Mouse (Mus musculus) liver, embryonic 15.5 days (tissue): ENCODE measurements around the gene Tstd2. TPM values are rescaled to one million over a fixed set of nuclear protein-coding genes. Genes with fewer than 3 reads are reported as not detected.

Experiments used
- ATAC-seq: fragments of 200-750 bp; cut with Nextera tagmentation; 2 replicates; pipeline ENCODE4 v1.8.0; 2017; ENCODE audit warnings: moderate number of reproducible peaks, mild to moderate bottlenecking, moderate library complexity; ENCODE audit not compliant: insufficient read depth
- H3K27ac ChIP-seq: fragments of 300-500 bp; sonication (generic); replicated peaks from 2 replicates; pipeline ENCODE4 v1.5.1; 2015; ENCODE audit warnings: mild to moderate bottlenecking, inconsistent platforms
- H3K27me3 ChIP-seq: fragments of 300-500 bp; sonication (generic); 2 replicates; pipeline ENCODE4 v1.6.1; 2015; ENCODE audit warnings: mild to moderate bottlenecking, inconsistent platforms
- H3K36me3 ChIP-seq: fragments of 300-500 bp; sonication (generic); replicated peaks from 2 replicates; pipeline ENCODE4 v1.6.1; 2015; ENCODE audit warnings: moderate library complexity, mild to moderate bottlenecking, inconsistent platforms
- H3K4me1 ChIP-seq: fragments of 300-500 bp; sonication (generic); replicated peaks from 2 replicates; pipeline ENCODE4 v1.6.1; 2015; ENCODE audit warnings: inconsistent platforms
- H3K4me2 ChIP-seq: fragments of 300-500 bp; sonication (generic); 2 replicates; pipeline ENCODE4 v1.6.1; 2015; ENCODE audit warnings: moderate library complexity, mild to moderate bottlenecking, inconsistent platforms
- H3K4me3 ChIP-seq: fragments of 300-500 bp; sonication (generic); replicated peaks from 2 replicates; pipeline ENCODE4 v1.5.1; 2015; ENCODE audit warnings: mild to moderate bottlenecking, inconsistent platforms
- H3K9ac ChIP-seq: fragments of 300-500 bp; sonication (generic); 2 replicates; pipeline ENCODE4 v1.6.1; 2015; ENCODE audit warnings: moderate library complexity, mild to moderate bottlenecking, inconsistent platforms
- H3K9me3 ChIP-seq: fragments of 300-500 bp; sonication (generic); replicated peaks from 2 replicates; pipeline ENCODE4 v1.6.1; 2016; ENCODE audit warnings: inconsistent platforms
- WGBS: fragments of 180-500 bp; shearing (Covaris S2); methylation state at CpG from one replicate; pipeline ENCODE4 v1.1.7; 2015; ENCODE audit warnings: mixed read lengths; ENCODE audit not compliant: insufficient replicate concordance; 5-methylcytosine and 5-hydroxymethylcytosine counted together
- polyA plus RNA-seq: library from polyadenylated mRNA; unstranded; fragments of >200 nt; fragmentation: Nextera tagmentation; extraction: Ambion mirVana; gene quantifications from 2 replicates; pipeline ENCODE4 v1.2.1, GENCODE M21; 2015

Gene Tstd2
- polyA plus RNA-seq = 8.8 and 10.0 TPM in 2 replicates

DNA sequence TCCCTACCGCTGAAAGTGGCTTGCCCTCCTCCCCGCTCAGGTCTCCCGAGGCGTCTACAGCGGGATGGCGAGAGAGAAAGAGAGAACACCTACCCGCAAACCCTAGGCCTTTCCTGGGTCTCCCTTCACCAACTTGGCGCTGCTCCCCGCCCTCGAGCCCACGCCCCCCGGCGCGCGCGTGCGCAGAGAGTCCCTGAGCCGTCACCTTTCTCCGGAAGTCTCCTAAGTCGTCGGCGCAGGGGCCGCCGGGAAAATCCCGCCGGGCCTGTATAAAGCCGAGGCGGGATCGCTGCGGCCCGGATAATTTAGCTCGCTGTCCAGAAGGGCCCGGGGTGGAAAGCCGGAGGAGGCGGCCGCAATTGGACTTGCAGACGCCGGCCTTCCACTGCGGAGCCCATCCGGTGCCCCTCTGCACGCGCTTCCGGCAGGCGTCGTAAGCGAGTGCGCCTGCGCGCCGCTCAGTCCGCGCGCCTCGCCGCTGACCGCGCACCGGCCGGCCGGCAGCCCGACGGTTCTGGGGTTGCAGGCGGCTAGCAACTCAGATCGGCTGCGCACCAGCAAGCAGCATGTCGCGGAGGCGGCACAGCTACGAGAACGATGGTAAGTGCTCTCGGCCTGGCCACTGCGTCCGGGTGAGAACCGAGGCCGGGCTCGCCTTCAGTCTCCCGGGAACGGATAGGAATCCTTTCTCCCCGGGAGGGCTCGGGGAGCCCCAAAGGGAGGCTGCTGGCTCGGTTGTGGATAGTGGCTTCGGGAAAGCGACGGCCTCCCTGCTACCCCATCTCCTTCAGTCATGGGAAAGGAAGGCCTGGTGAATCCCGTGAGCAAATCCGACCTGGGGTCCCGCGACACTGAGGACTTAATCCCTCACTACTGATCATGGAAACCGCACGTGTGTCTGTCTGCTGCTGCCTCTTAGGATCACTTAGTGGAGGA lies at the start of gene Tstd2, which contains the start of gene Ncbp1:
Gene Tstd2 (minus strand): TSS at position 408 of the 936 bp plus-strand sequence.
Gene Ncbp1 (plus strand): TSS at position 327 of the 936 bp plus-strand sequence.
- peak within 1 kb of the TSS; percentile 84 for H3K4me3 ChIP-seq
- H3K9ac ChIP-seq = peak within 1 kb of the TSS; percentile 83
- under 1% methylated on average over 89 of the region's 90 CpGs for WGBS
- no peaks in the 10 kb centered on the region for H3K9me3 ChIP-seq
- ATAC-seq = peak; percentile 90
- H3K36me3 ChIP-seq = peaks cover 11% of the 10 kb centered on the region; the same call in 1 of the 2 replicates
- peak within 1 kb of the TSS; percentile 93 for H3K27ac ChIP-seq
- peaks cover 53% of the 10 kb centered on the region for H3K4me1 ChIP-seq
- H3K27me3 ChIP-seq = no peaks in the 10 kb centered on the region
- H3K4me2 ChIP-seq = peak within 1 kb of the TSS; percentile 85

DNA sequence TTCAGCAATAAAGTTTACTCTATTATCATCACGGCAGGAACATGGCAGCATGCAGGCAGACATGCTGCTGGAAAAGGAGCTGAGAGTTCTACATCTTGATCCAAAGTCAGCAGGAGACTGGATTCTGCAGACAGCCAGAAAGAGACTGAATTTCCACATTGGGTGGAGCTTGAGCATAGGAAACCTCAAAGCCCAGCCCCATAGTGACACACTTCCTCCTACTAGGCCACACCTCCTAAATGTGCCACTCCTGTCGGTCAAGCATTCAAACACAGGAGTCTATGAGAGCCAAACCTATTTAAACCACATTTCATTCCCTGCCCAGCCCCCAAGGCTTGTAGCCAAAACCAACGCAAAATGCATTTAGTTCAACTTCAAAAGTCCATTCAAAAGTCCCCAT lies 48.0 kb upstream of the Tstd2 start:
- Histone ChIP-seq H3K4me1 (no peaks in the 10 kb centered on the region), H3K4me2 (no peak overlapping the region), H3K9ac (no peak overlapping the region), H3K9me3 (no peaks in the 10 kb centered on the region), H3K27me3 (no peaks in the 10 kb centered on the region), H3K36me3 (peaks cover 57% of the 10 kb centered on the region), H3K27ac (no peak overlapping the region), H3K4me3 (no peak overlapping the region)
- 64% methylated on average over 3 of the region's 3 CpGs for WGBS
- ATAC-seq = no peak

DNA sequence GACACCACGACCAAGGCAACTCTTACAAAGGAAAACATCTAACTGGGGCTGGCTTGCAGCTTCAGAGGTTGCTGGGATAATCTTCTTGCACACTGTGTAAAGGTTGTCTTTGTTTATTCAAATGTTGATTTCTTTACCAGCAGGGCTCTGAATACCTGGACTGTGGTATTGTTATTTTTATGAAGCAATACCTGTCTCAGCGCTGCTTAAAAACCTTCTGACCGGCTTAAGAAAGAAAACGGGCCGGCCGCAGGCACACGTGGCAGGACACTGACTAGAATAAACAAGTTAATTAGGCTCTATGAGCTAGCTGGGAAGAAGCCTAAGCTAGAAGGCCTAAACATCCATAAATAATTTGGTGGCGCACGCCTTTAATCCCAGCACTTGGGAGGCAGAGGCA lies 47.4 kb upstream of the Tstd2 start:
- Histone ChIP-seq H3K9me3 (no peaks in the 10 kb centered on the region), H3K27me3 (no peaks in the 10 kb centered on the region), H3K36me3 (peaks cover 52% of the 10 kb centered on the region), H3K4me1 (no peaks in the 10 kb centered on the region), H3K27ac (no peak overlapping the region), H3K9ac (no peak overlapping the region), H3K4me2 (no peak overlapping the region), H3K4me3 (no peak overlapping the region)
- WGBS = 86% methylated on average over 9 of the region's 9 CpGs
- no peak for ATAC-seq

DNA sequence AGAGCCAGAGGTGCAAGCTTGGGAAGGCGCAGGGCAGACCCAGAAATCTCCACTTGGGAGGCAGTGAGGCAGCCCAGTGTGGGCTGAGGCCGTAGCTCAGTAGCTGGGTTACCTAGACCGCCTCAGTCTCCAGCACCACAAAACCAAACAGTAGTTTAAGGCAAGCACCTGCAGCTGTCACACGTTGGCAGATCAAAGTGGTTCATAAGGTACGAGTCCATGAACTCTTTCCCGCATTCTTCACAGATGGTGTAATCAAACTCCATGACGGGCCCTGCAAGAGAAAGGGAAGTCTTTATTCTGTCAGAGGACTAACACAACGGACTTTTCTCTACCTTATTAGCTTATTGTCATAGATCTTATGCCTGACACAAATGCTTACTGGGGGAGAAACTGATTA lies 46.9 kb upstream of the Tstd2 start:
- ATAC-seq = no peak
- Histone ChIP-seq H3K27me3 (no peaks in the 10 kb centered on the region), H3K4me1 (no peaks in the 10 kb centered on the region), H3K36me3 (peaks cover 47% of the 10 kb centered on the region), H3K9me3 (no peaks in the 10 kb centered on the region), H3K4me2 (no peak overlapping the region), H3K27ac (no peak overlapping the region), H3K4me3 (no peak overlapping the region), H3K9ac (no peak overlapping the region)
- 81% methylated on average over 8 of the region's 8 CpGs for WGBS

DNA sequence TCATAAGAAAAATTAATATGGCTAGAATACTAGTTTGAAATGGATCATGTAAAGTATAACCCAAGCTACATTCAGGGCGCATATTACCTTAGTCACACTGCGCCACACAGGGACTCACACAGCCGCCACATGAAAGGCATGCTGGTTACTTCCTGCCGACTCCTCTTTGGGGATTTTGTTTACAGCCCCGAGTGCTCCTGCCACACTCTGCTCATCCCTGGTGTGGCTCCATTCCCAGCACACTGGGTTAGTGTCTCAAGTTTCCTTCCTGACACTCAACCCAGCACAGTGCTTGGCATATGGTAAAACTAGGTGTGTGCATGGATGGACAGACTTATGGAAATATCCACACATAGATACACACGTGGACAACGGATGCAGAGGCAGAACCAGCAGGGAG lies 43.7 kb upstream of the Tstd2 start:
- peaks cover 53% of the 10 kb centered on the region for H3K36me3 ChIP-seq
- no peaks in the 10 kb centered on the region for H3K4me1 ChIP-seq
- WGBS = 77% methylated on average over 7 of the region's 7 CpGs

DNA sequence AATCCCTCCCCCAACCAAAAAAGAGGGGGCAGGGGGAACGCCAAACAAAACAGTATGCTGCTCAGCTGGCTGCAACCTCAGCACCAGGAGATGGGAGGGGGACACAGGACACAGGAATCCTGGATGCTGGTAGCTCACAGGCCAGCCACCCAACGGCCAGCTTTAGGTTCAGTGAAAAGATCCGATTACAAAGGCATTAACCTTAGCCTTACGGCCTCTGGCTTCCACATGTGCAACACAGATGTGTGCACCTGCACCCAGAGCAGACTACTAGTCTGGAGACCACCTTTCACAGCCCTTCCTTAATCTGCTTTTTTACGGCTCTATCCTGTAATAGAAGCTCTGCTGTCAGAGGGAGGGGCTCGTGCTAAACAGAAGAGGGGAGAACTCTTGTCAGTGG lies 42.7 kb upstream of the Tstd2 start:
- Histone ChIP-seq H3K4me1 (no peaks in the 10 kb centered on the region), H3K27ac (no peak overlapping the region), H3K4me3 (no peak overlapping the region), H3K9ac (no peak overlapping the region), H3K36me3 (peaks cover 53% of the 10 kb centered on the region), H3K9me3 (no peaks in the 10 kb centered on the region), H3K4me2 (no peak overlapping the region), H3K27me3 (no peaks in the 10 kb centered on the region)
- no peak for ATAC-seq
- 75% methylated on average over 6 of the region's 6 CpGs for WGBS

More for the DNA sequence above, 43.7 kb upstream of the Tstd2 start:
- H3K9ac ChIP-seq = no peak overlapping the region
- H3K4me3 ChIP-seq = no peak overlapping the region
- no peaks in the 10 kb centered on the region for H3K9me3 ChIP-seq
- no peak overlapping the region for H3K4me2 ChIP-seq
- H3K27me3 ChIP-seq = no peaks in the 10 kb centered on the region
- ATAC-seq = no peak
- H3K27ac ChIP-seq = no peak overlapping the region

DNA sequence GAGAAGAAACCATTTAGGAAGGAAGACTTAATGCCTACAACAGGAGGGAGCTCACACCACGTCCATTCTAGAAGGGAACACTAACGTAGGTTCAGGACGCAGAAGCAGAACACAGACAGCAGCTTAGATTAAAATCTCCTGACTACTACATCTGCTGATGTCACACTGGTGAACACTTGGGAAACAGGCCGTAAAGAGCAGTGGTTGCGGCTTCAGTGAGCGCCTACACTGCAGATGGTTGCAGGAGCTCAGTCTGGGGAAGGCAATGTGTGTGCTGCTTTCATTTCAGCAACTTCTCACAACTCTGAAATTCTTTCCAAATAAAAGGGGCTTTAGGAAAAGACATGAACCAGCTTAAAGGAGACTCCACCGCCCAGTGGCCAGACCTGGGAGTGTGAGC lies 39.0 kb upstream of the Tstd2 start:
- no peaks in the 10 kb centered on the region for H3K27me3 ChIP-seq
- no peak overlapping the region for H3K9ac ChIP-seq
- H3K4me3 ChIP-seq = no peak overlapping the region
- no peak overlapping the region for H3K27ac ChIP-seq
- no peak for ATAC-seq
- no peaks in the 10 kb centered on the region for H3K9me3 ChIP-seq
- 80% methylated on average over 7 of the region's 7 CpGs for WGBS
- H3K4me1 ChIP-seq = no peaks in the 10 kb centered on the region
- no peak overlapping the region for H3K4me2 ChIP-seq
- peaks cover 55% of the 10 kb centered on the region for H3K36me3 ChIP-seq

DNA sequence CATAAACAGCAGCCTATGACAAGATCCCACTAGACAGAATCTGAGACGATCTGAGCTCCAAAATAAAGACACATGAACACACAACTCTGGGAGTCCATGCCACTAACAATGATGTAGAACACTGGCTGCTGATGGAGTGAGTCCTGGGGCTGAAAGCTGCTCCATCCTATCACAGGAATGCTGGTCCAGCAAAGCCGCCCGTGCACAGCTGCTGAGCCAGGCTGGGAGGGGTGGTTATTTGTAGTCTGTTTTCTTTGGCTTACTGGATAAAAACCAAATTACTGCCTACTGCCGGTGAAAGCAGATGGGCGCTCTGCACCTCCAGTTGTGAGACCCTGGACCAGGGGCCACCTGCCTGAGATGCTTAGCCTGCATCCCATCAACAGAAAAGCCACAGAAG lies 38.5 kb upstream of the Tstd2 start:
- no peak overlapping the region for H3K4me2 ChIP-seq
- H3K9me3 ChIP-seq = no peaks in the 10 kb centered on the region
- no peak for ATAC-seq
- peaks cover 54% of the 10 kb centered on the region for H3K36me3 ChIP-seq
- WGBS = 80% methylated on average over 5 of the region's 5 CpGs
- H3K27ac ChIP-seq = no peak overlapping the region
- H3K27me3 ChIP-seq = no peaks in the 10 kb centered on the region
- no peak overlapping the region for H3K4me3 ChIP-seq
- H3K9ac ChIP-seq = no peak overlapping the region
- no peaks in the 10 kb centered on the region for H3K4me1 ChIP-seq

DNA sequence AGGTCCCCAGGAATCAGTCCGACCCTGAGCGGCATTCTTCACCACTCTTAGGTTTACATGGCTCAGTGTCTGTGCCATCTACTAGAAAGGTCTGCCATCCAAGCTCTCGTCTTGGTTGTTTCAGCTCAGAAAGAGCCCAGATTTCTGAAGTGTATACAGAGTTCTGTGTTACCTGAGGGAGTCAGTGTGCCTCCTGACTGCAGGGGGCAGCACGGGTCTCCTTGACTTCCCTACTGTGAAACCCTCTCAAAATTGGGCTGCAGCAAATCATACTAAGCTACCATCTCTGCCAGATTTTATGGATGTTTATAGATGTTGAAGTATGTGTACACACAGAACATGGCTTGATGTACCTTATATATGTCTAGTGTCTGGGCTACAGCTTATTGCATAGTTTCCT lies 37.8 kb upstream of the Tstd2 start:
- H3K4me2 ChIP-seq = no peak overlapping the region
- H3K36me3 ChIP-seq = peaks cover 59% of the 10 kb centered on the region
- no peaks in the 10 kb centered on the region for H3K27me3 ChIP-seq
- no peak overlapping the region for H3K4me3 ChIP-seq
- WGBS = 67% methylated on average over 4 of the region's 4 CpGs
- no peaks in the 10 kb centered on the region for H3K4me1 ChIP-seq
- no peaks in the 10 kb centered on the region for H3K9me3 ChIP-seq
- H3K27ac ChIP-seq = no peak overlapping the region
- ATAC-seq = no peak
- no peak overlapping the region for H3K9ac ChIP-seq

DNA sequence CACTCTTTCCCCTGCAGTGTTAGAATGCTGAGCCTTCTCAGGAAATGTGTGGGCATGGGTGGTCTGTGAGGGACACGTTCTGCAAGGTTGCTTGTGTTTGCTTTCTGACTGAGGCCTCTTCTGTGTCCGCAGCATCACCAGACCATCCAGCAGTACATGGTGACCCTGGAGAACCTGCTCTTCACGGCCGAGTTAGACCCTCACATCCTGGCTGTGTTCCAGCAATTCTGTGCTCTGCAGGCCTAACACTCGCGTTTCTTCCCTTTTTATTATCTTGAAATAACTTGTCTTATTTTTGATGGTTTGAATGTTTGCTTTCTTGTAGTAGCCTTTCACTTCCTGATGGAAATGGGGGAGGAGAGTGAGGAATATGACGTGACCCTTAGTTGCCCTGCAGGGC lies 33.3 kb upstream of the Tstd2 start:
- Histone ChIP-seq H3K27me3 (no peaks in the 10 kb centered on the region), H3K9me3 (no peaks in the 10 kb centered on the region), H3K4me2 (no peak overlapping the region), H3K4me3 (no peak overlapping the region), H3K4me1 (no peaks in the 10 kb centered on the region), H3K9ac (no peak overlapping the region), H3K36me3 (peaks cover 90% of the 10 kb centered on the region), H3K27ac (no peak overlapping the region)
- WGBS = 73% methylated on average over 7 of the region's 7 CpGs
- no peak for ATAC-seq

DNA sequence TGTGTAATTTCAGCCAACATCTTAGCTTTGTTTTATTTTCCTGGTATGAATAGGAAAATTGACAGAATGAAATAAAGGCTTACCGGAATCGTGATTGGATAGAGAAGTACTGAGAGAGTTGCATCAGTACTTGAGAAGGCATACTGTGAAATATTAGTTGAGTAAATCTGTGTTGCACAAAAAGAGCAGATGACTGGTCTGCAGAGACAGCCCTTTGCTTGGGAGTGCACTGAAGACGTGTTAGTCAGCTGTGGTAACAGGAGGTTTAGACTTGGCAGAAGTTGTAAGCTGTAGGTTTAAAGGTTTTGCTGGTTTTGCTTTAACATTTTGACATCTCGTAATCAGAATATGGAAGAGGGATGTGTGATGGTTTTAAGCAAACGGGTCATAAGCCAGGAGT lies 27.3 kb upstream of the Tstd2 start:
- Histone ChIP-seq H3K4me2 (no peak overlapping the region), H3K9ac (no peak overlapping the region), H3K27me3 (no peaks in the 10 kb centered on the region), H3K4me3 (no peak overlapping the region), H3K27ac (no peak overlapping the region), H3K9me3 (no peaks in the 10 kb centered on the region), H3K4me1 (no peaks in the 10 kb centered on the region), H3K36me3 (peaks cover 88% of the 10 kb centered on the region)
- ATAC-seq = no peak
- WGBS = 79% methylated on average over 5 of the region's 5 CpGs
